In the genomic region with DNA sequence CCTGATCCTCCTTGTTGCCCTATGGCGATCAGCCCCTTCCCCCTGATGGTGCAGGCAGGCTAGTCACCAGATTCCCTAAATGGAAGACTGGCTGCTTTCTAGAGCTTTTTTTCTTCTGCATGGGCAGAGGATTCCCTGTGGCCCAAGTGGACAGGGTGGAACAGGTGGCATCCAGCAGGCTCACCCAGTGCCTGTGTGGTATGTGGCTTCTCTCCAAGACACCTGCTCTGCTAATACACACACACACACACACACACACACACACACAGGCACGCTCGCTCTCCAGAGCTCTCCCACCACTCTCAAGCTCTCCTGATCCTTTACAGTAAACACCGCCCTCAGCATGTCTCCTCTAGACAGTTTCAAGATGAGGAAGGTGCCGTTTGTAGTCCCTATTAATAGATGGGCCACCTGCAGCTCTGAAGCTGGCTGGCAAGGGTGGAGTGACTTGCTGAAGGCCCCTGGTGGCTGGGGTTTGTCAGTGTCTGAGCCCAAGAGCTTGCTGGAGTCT, we compare ENCODE assay signal across 8 mouse cellular contexts.
DNase-seq lines count a peak whose midpoint lies in the region; ATAC-seq and TF ChIP-seq lines count a peak whose summit lies in the region.

No protein-coding gene starts in this region.

- no peaks in the 10 kb centered on the region for H3K36me3 ChIP-seq in forebrain, embryonic 12.5 days (replicated peaks)
- H3K36me3 ChIP-seq in forebrain, embryonic 13.5 days (ENCODE audit: poor library complexity, severe bottlenecking), result no peaks in the 10 kb centered on the region
- H3K36me3 ChIP-seq in lung, embryonic 16.5 days (ENCODE audit: control insufficient read depth, insufficient read depth, low read length), result no peaks in the 10 kb centered on the region
- no peaks in the 10 kb centered on the region for H3K36me3 ChIP-seq in thymus, adult 2 months (ENCODE audit: control insufficient read depth, insufficient read depth, low read length)

- peak; percentile 66; the same call in 1 of the 2 replicates for TF ChIP-seq CTCF in thymus, adult 2 months (IDR thresholded peaks at IDR 0.05; ENCODE audit: borderline replicate concordance, control insufficient read depth, extremely low read depth, insufficient read depth, low read length, poor library complexity)

- H3K9me3 ChIP-seq in forebrain, embryonic 12.5 days, result no peaks in the 10 kb centered on the region
- H3K9me3 ChIP-seq in forebrain, embryonic 13.5 days (replicated peaks), result no peaks in the 10 kb centered on the region
- H3K9me3 ChIP-seq in lung, embryonic 16.5 days (ENCODE audit: control insufficient read depth, low read length), result no peaks in the 10 kb centered on the region

- 0 out of 2 replicates have a peak, but pooled peaks have one; percentile 27 for ATAC-seq in forebrain, embryonic 12.5 days (ENCODE audit: low FRiP score)
- ATAC-seq in forebrain, embryonic 13.5 days, result no peak
- peak; percentile 77 for ATAC-seq in lung, embryonic 16.5 days (ENCODE audit: low read depth)

- no peak overlapping the region for H3K9ac ChIP-seq in forebrain, embryonic 12.5 days
- H3K9ac ChIP-seq in forebrain, embryonic 13.5 days, result no peak overlapping the region
- no peak overlapping the region for H3K9ac ChIP-seq in lung, embryonic 16.5 days (ENCODE audit: low read length)

- peak; percentile 66 for DNase-seq in ZHBTc4 (ENCODE audit: low read depth, low spot score)
- DNase-seq in kidney, adult 11 months, result peak; percentile 33
- DNase-seq in thymus, adult 2 months, result peak; percentile 71
- no peak for DNase-seq in right cerebral cortex, postnatal 10 days (ENCODE audit: low spot score in 2 of 2)
- DNase-seq in gastrocnemius, postnatal 10 days, result no peak

- H3K4me1 ChIP-seq in forebrain, embryonic 12.5 days, result peaks cover 38% of the 10 kb centered on the region
- H3K4me1 ChIP-seq in forebrain, embryonic 13.5 days, result peaks cover 31% of the 10 kb centered on the region
- H3K4me1 ChIP-seq in lung, embryonic 16.5 days (replicated peaks; ENCODE audit: control insufficient read depth, insufficient read depth, low read length), result peaks cover 24% of the 10 kb centered on the region
- peaks cover 66% of the 10 kb centered on the region for H3K4me1 ChIP-seq in thymus, adult 2 months (replicated peaks; ENCODE audit: control insufficient read depth, insufficient read depth, low read length)

- no peak overlapping the region for H3K4me3 ChIP-seq in forebrain, embryonic 12.5 days (replicated peaks)
- H3K4me3 ChIP-seq in forebrain, embryonic 13.5 days, result no peak overlapping the region
- no peak overlapping the region for H3K4me3 ChIP-seq in lung, embryonic 16.5 days (ENCODE audit: low read length)
- no peak overlapping the region for H3K4me3 ChIP-seq in thymus, adult 2 months (ENCODE audit: control insufficient read depth, insufficient read depth, low read length)

- no peak overlapping the region for H3K27ac ChIP-seq in forebrain, embryonic 12.5 days
- H3K27ac ChIP-seq in forebrain, embryonic 13.5 days, result no peak overlapping the region
- peak overlapping the region; percentile 78 for H3K27ac ChIP-seq in lung, embryonic 16.5 days (ENCODE audit: low read length)
- H3K27ac ChIP-seq in thymus, adult 2 months (ENCODE audit: control insufficient read depth, insufficient read depth, low read length), result peak overlapping the region; percentile 84

- peaks cover 55% of the 10 kb centered on the region for H3K27me3 ChIP-seq in forebrain, embryonic 12.5 days
- H3K27me3 ChIP-seq in forebrain, embryonic 13.5 days, result peaks cover 17% of the 10 kb centered on the region; the same call in 1 of the 2 replicates
- H3K27me3 ChIP-seq in lung, embryonic 16.5 days (ENCODE audit: control insufficient read depth, insufficient read depth, low read depth, low read length), result no peaks in the 10 kb centered on the region
- H3K27me3 ChIP-seq in thymus, adult 2 months (ENCODE audit: control insufficient read depth, insufficient read depth, low read length), result no peaks in the 10 kb centered on the region

- no peak overlapping the region for H3K4me2 ChIP-seq in forebrain, embryonic 12.5 days
- H3K4me2 ChIP-seq in forebrain, embryonic 13.5 days, result no peak overlapping the region
- H3K4me2 ChIP-seq in lung, embryonic 16.5 days (ENCODE audit: low read depth, low read length), result no peak overlapping the region

- no peak for TF ChIP-seq POLR2A in thymus, adult 2 months (IDR thresholded peaks at IDR 0.05; ENCODE audit: control insufficient read depth, extremely low read depth, insufficient read depth, low read length, poor library complexity)

- WGBS in forebrain, embryonic 12.5 days, result 70% methylated on average over 5 of the region's 5 CpGs
- WGBS in forebrain, embryonic 13.5 days, result 64% methylated on average over 5 of the region's 5 CpGs
- 51% methylated on average over 5 of the region's 5 CpGs for WGBS in lung, embryonic 16.5 days
- 12% methylated on average over 5 of the region's 5 CpGs for WGBS in thymus, adult 2 months

Comparison
In these comparisons a context has a peak if more than half of its experiments do, and no peak if none do; other contexts are left out.
1. H3K27ac ChIP-seq: peak in lung, embryonic 16.5 days (single experiment) and thymus, adult 2 months (single experiment); none in forebrain, embryonic 12.5 days (single experiment) and forebrain, embryonic 13.5 days (single experiment).
2. DNase-seq: peak in ZHBTc4 (single experiment), kidney, adult 11 months (single experiment) and thymus, adult 2 months (single experiment); none in right cerebral cortex, postnatal 10 days (0 of 2) and gastrocnemius, postnatal 10 days (single experiment).